Mouse (Mus musculus) skeletal muscle tissue, postnatal 0 days (tissue): ENCODE measurements around the gene Stat6. TPM values are rescaled to one million over a fixed set of nuclear protein-coding genes. Genes with fewer than 3 reads are reported as not detected.

ENCODE experiments used
- polyA plus RNA-seq: library from polyadenylated mRNA; unstranded; fragments of >200 nt; fragmentation: Nextera tagmentation; extraction: Ambion mirVana; gene quantifications from 2 replicates; pipeline ENCODE4 v1.2.1, GENCODE M21; 2015

The Stat6 gene
- 13.2 and 15.5 TPM in 2 replicates for polyA plus RNA-seq

GRCm38 (mm10) chr10:127642772-127643552 lies at the start of gene Stat6:
Gene Stat6 (plus strand): TSS chr10:127642986.

GRCm38 (mm10) chr10:127620406-127621190 lies 22.2 kb upstream of the Stat6 start, which contains the start of gene Lrp1:
Gene Lrp1 (minus strand): TSS chr10:127621148.

GRCm38 (mm10) chr10:127666501-127667268 lies 23.9 kb downstream of the Stat6 start, which contains the start of gene Nemp1:
Gene Nemp1 (plus strand): TSS chr10:127666901.

GRCm38 (mm10) chr10:127668093-127669050 lies 25.6 kb downstream of the Stat6 start, which contains the start of gene Nab2:
Gene Nab2 (minus strand): TSS chr10:127668568.

GRCm38 (mm10) chr10:127704766-127705220 lies 62.0 kb downstream of the Stat6 start, which contains the start of gene Myo1a:
Gene Myo1a (plus strand): TSS chr10:127705170.

Other genes starting within 250 kb of the Stat6 start
- gene Stac3, start 141.3 kb upstream of the Stat6 start, polyA plus RNA-seq: 123 and 126 TPM in 2 replicates
- gene Ndufa4l2, start 128.0 kb upstream of the Stat6 start, polyA plus RNA-seq: 28.6 and 40.9 TPM in 2 replicates
- 28.6 and 34.5 TPM in 2 replicates for gene Shmt2, start 120.5 kb upstream of the Stat6 start, polyA plus RNA-seq
- gene Nxph4, start 108.4 kb upstream of the Stat6 start, polyA plus RNA-seq: 2.0 and 2.1 TPM in 2 replicates
- 38.9 and 46.3 TPM in 2 replicates for gene Lrp1, start 21.8 kb upstream of the Stat6 start, polyA plus RNA-seq
- 4.0 and 4.1 TPM in 2 replicates for gene Nemp1, start 23.9 kb downstream of the Stat6 start, polyA plus RNA-seq
- 6.1 and 7.3 TPM in 2 replicates for gene Nab2, start 25.6 kb downstream of the Stat6 start, polyA plus RNA-seq
- gene Myo1a, start 62.2 kb downstream of the Stat6 start, polyA plus RNA-seq: 0.12 and 0.28 TPM in 2 replicates
- 0.91 and 1.0 TPM in 2 replicates for gene Tac2, start 81.5 kb downstream of the Stat6 start, polyA plus RNA-seq
- gene Zbtb39, start 96.6 kb downstream of the Stat6 start, polyA plus RNA-seq: 0.83 and 0.88 TPM in 2 replicates
- gene Gpr182, start 108.7 kb downstream of the Stat6 start, polyA plus RNA-seq: 1.1 and 1.7 TPM in 2 replicates
- 0.17 TPM in 1 of 2 replicates, not detected in the other for gene Rdh1, start 116.7 kb downstream of the Stat6 start, polyA plus RNA-seq
- 1.1 TPM in 1 of 2 replicates, not detected in the other for gene Rdh16f1, start 116.8 kb downstream of the Stat6 start, polyA plus RNA-seq
- 0.28 TPM in 1 of 2 replicates, not detected in the other for gene Rdh9, start 133.4 kb downstream of the Stat6 start, polyA plus RNA-seq
- gene Rdh16, start 158.2 kb downstream of the Stat6 start, polyA plus RNA-seq: not detected in 2 replicates
- gene Rdh19, start 206.9 kb downstream of the Stat6 start, polyA plus RNA-seq: not detected in 2 replicates
- gene Rdh16f2, start 223.5 kb downstream of the Stat6 start, polyA plus RNA-seq: not detected in 2 replicates
- 0.19 TPM in 1 of 2 replicates, not detected in the other for gene Rdh7, start 245.8 kb downstream of the Stat6 start, polyA plus RNA-seq